Mouse (Mus musculus): Measurements from ENCODE around the gene P2ry14. TPM values are rescaled to one million over a fixed set of nuclear protein-coding genes. Genes with fewer than 3 reads are reported as not detected.

P2ry14 gene
- polyA plus RNA-seq, 1 experiment: 5.3 TPM

- TF ChIP-seq POLR2A (IDR thresholded peaks at IDR 0.05; ENCODE audit: control insufficient read depth, extremely low read depth, insufficient read depth, low read length, poor library complexity) (no peak), CTCF (IDR thresholded peaks at IDR 0.05; ENCODE audit: borderline replicate concordance, control insufficient read depth, extremely low read depth, insufficient read depth, low read length, poor library complexity) (no peak)
- Histone ChIP-seq H3K4me3 (ENCODE audit: control insufficient read depth, insufficient read depth, low read length) (no peak overlapping the region), H3K27me3 (ENCODE audit: control insufficient read depth, insufficient read depth, low read length) (no peaks in the 10 kb centered on the region), H3K4me1 (replicated peaks; ENCODE audit: control insufficient read depth, insufficient read depth, low read length) (no peaks in the 10 kb centered on the region), H3K27ac (ENCODE audit: control insufficient read depth, insufficient read depth, low read length) (no peak overlapping the region), H3K36me3 (ENCODE audit: control insufficient read depth, insufficient read depth, low read length) (no peaks in the 10 kb centered on the region)
- WGBS: 62% methylated on average over 8 of the region's 8 CpGs
- no peak for DNase-seq
Observed at GRCm38 (mm10) chr3:59066558-59067294, 86.7 kb downstream of the P2ry14 start.

GRCm38 (mm10) chr3:59065937-59066336, 87.5 kb downstream of the P2ry14 start:
- Histone ChIP-seq H3K36me3 (ENCODE audit: control insufficient read depth, insufficient read depth, low read length) (no peaks in the 10 kb centered on the region), H3K4me1 (replicated peaks; ENCODE audit: control insufficient read depth, insufficient read depth, low read length) (no peaks in the 10 kb centered on the region), H3K27ac (ENCODE audit: control insufficient read depth, insufficient read depth, low read length) (no peak overlapping the region), H3K27me3 (ENCODE audit: control insufficient read depth, insufficient read depth, low read length) (no peaks in the 10 kb centered on the region), H3K4me3 (ENCODE audit: control insufficient read depth, insufficient read depth, low read length) (no peak overlapping the region)
- no peak for DNase-seq
- no peak for TF ChIP-seq CTCF (IDR thresholded peaks at IDR 0.05; ENCODE audit: borderline replicate concordance, control insufficient read depth, extremely low read depth, insufficient read depth, low read length, poor library complexity)
- no peak for TF ChIP-seq POLR2A (IDR thresholded peaks at IDR 0.05; ENCODE audit: control insufficient read depth, extremely low read depth, insufficient read depth, low read length, poor library complexity)
- 83% methylated on average over 3 of the region's 3 CpGs for WGBS

Other genes with a start within 250 kb of the P2ry14 start
- gene Med12l, start 147.8 kb downstream of the P2ry14 start, polyA plus RNA-seq (2012; rRNA removed): 3.3 and 4.2 TPM in 2 replicates
- 14.3 and 15.0 TPM in 2 replicates for gene Gpr171, start 51.8 kb downstream of the P2ry14 start, polyA plus RNA-seq (2012; rRNA removed)
- gene Gpr87, start 41.5 kb upstream of the P2ry14 start, polyA plus RNA-seq (2012; rRNA removed): 2.9 and 3.7 TPM in 2 replicates
- gene P2ry13, start 57.3 kb upstream of the P2ry14 start, polyA plus RNA-seq (2012; rRNA removed): 9.4 and 10.4 TPM in 2 replicates
- gene P2ry12, start 109.3 kb upstream of the P2ry14 start, polyA plus RNA-seq (2012; rRNA removed): 13.6 and 15.7 TPM in 2 replicates
- gene Igsf10, start 190.8 kb upstream of the P2ry14 start, polyA plus RNA-seq (2012; rRNA removed): 0.50 and 0.51 TPM in 2 replicates